Mouse (Mus musculus) erythroblast, embryonic 14.5 days (primary cell): ENCODE data around the gene Pon1.

ENCODE experiments used
- GATA1 ChIP-seq: IDR thresholded peaks from 2 replicates; pipeline ENCODE4 v1.6.1; 2012; ENCODE audit warnings: low read length, inconsistent platforms, mixed read lengths
- TAL1 ChIP-seq: IDR thresholded peaks from 3 replicates; pipeline ENCODE4 v1.6.1; 2012; ENCODE audit warnings: low read length, inconsistent platforms, mixed read lengths

DNA sequence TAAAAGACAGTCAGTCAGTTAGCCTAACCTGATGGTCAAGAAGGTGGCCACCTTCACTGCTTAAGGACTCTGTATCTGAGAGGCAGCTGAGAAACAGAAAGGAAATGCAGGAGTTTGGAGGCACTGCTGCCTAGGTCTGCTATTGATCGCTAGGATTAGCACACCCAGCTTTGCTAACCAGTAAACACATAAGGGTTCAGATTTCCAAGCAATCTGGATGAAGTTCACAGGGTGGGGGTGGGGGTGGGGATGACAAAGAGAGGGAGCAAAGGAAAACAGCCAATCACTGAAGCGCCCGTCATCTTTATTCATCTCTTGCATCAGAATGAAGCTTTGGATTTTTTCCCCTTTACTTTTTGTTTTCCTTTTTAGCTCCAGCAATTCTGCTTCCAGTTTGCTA lies 28.3 kb upstream of the Pon1 start:
- TF ChIP-seq GATA1 (no peak), TAL1 (no peak)
